Mouse (Mus musculus): Measurements from ENCODE around the gene Aldh3b2. TPM values are rescaled to one million over a fixed set of nuclear protein-coding genes. Genes with fewer than 3 reads are reported as not detected.

Aldh3b2 gene
- 1.8 and 2.1 TPM in 2 replicates for polyA plus RNA-seq (2012; rRNA removed)

GRCm38 (mm10) chr19:3972229-3972628, at the start of gene Aldh3b2:
Aldh3b2 (plus strand) TSS chr19:3972328.

DNA sequence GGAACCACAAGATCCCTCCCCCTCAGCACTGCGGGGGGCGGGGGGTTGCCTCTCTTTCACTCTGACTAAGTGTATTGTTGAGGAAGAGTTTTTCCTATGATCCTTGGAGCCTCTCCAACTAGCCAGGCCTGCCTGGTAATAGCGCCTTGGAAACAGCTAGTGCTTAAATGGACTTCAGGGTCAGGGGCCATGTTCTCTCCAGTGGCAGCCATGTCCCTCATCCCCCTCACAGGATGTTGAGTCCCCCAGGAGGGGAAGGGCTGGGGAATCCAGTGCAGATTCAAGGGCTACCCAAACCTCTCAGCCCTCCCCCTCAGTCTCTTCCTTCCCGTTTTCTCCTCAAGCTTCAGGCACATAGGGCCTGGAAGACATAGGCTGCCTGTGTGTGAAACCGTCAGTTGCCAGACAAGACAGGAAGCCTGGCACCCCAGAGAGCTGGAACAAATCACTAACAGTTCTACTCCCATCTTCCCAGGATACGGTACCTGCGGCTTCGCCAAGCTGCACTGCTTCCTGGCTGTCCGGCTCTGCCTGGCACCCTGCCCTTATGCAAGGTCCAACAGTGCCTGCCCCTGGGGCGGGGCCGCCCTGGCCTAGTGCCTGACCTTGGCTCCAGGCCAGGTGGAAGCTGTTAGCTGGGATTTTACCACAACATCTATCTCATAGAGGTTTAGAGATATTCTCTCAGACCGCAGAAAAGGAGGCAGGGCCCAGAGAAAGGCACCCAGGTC, 42.8 kb upstream of the Aldh3b2 start, which contains the start of gene Aldh3b1:
TSS of gene Aldh3b1 (minus strand) at position 598 of the 731 bp plus-strand sequence.

DNA sequence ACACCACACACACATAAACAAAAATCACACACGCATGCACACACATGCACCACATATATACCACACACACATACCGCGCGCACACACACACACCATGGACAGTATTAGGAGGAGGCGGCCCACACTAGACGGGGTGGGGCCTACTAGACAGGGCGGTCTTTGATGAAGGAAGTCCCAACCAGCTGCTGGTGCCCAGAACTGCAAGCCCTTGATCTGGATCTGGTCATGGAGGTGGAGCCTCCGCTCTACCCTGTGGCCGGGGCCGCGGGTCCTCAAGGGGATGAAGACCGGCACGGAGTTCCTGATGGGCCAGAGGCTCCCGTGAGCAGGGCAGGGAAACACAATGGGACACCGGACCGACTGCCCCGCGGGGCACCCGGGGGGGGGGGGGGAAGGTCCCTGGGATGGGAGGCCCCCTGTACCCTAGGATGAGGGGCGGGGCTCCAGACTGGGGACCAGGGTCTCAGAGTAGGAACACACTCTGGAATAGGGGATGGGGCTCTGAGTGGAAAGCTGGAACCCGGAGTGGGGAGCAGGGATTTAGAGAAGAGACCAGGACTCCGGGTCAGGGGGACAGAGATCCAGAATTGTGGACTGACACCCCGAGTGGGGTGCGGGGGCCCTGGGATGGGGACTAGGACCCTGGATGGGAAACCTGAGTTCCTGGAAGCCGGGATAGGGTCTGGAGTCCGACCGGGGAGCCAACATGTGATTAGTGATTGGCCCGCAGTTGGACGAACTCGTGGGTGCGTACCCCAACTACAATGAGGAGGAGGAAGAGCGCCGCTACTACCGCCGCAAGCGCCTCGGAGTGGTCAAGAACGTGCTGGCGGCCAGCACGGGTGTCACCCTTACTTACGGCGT, 36.9 kb upstream of the Aldh3b2 start, which contains the start of gene Unc93b1:
TSS of gene Unc93b1 (plus strand) at position 155 of the 864 bp plus-strand sequence.

DNA sequence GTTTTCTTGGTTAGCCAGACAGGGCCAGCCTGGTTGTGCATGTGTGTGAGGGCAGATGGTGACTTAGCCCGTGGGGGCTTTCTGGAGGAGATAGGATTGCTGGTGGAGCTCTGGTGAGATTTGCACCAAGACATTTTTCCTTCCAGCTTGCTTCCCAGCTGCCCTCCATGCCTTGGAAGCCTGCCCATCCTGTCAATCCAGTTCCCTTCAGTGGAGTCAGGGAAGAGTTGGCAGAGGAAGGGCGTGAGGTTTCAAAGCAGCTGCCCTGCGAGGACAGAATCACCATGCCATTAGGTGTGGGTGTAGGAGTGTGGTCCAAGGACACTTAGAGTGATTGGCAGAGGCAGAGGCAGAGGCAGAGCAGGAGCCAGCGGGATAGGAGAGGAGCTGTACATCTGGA, 13.7 kb upstream of the Aldh3b2 start, which contains the start of gene Aldh3b3:
TSS of gene Aldh3b3 (plus strand) at position 176 of the 400 bp plus-strand sequence.

DNA sequence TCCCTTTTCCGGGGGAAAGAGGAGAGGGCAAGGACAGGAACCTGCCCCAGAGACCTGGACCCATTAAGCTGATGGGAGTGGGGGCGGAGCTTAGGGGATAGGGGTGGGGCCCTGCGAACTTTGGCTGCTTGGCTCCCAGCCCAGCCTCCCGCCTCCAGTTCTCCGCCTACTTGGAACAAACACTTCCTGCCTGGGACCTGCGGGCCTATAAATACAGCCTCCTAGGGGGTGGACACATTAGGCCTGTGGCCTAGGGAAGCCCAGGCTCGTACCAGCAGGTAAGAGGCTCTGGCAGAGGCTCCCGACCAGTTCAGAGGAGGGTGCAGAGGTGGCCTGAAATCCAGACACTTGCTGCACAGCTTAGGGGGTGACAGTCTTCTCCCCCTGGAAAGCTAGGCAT, 14.2 kb downstream of the Aldh3b2 start, which contains the start of gene Acy3:
TSS of gene Acy3 (plus strand) at position 237 of the 400 bp plus-strand sequence.

GRCm38 (mm10) chr19:3992416-3992815, 20.3 kb downstream of the Aldh3b2 start, which contains the start of gene Tbx10:
Tbx10 (plus strand) TSS chr19:3992752.

GRCm38 (mm10) chr19:4000119-4000900, 28.2 kb downstream of the Aldh3b2 start, which contains the start of the genes Nudt8 and Gm49405:
Nudt8 (plus strand) TSS chr19:4000580.
Gm49405 (plus strand) TSS chr19:4000626.

DNA sequence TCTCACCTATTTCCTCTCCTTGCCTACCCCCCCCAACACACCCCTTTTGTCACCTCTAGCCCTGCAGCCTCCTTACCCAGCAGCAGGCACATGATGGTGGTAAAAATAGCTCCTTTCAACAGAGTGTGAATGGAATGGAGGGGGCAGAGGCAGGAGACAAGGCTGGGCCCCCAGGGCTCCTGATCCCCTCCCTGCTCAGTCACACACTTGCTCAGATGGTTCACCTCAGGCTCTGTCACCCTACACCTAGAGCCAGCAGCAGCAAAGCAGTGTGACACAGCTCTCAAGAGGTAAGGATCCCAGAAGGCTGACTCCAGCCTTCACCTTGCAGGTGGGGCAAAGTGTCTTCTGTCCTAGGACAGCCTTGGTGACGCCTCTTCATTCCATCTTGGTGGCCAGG, 31.0 kb downstream of the Aldh3b2 start, which contains the start of gene Doc2g:
TSS of gene Doc2g (plus strand) at position 202 of the 400 bp plus-strand sequence.

GRCm38 (mm10) chr19:4012432-4013022, 40.4 kb downstream of the Aldh3b2 start, which contains the start of gene Ndufv1:
Ndufv1 (minus strand) TSS chr19:4012806.

Other genes starting within 250 kb of the Aldh3b2 start
- 14.5 and 17.9 TPM in 2 replicates for gene Kmt5b, start 204.9 kb upstream of the Aldh3b2 start, polyA plus RNA-seq (2012; rRNA removed)
- gene Chka, start 120.6 kb upstream of the Aldh3b2 start, polyA plus RNA-seq (2012; rRNA removed) = 104 and 134 TPM in 2 replicates
- 201 and 237 TPM in 2 replicates for gene Tcirg1, start 65.2 kb upstream of the Aldh3b2 start, polyA plus RNA-seq (2012; rRNA removed)
- gene Ndufs8, start 59.6 kb upstream of the Aldh3b2 start, polyA plus RNA-seq (2012; rRNA removed) = 383 and 425 TPM in 2 replicates
- 48.6 and 65.2 TPM in 2 replicates for gene Aldh3b1, start 42.5 kb upstream of the Aldh3b2 start, polyA plus RNA-seq (2012; rRNA removed)
- gene Unc93b1, start 37.1 kb upstream of the Aldh3b2 start, polyA plus RNA-seq (2012; rRNA removed) = 181 and 196 TPM in 2 replicates
- 0.06 and 0.22 TPM in 2 replicates for gene Aldh3b3, start 13.7 kb upstream of the Aldh3b2 start, polyA plus RNA-seq (2012; rRNA removed)
- gene Acy3, start 14.2 kb downstream of the Aldh3b2 start, polyA plus RNA-seq (2012; rRNA removed) = 26.4 and 39.5 TPM in 2 replicates
- gene Tbx10, start 20.4 kb downstream of the Aldh3b2 start, polyA plus RNA-seq (2012; rRNA removed) = not detected in 2 replicates
- gene Nudt8, start 28.3 kb downstream of the Aldh3b2 start, polyA plus RNA-seq (2012; rRNA removed) = 21.4 and 31.4 TPM in 2 replicates
- 2.0 and 3.0 TPM in 2 replicates for gene Gm49405, start 28.3 kb downstream of the Aldh3b2 start, polyA plus RNA-seq (2012; rRNA removed)
- gene Doc2g, start 31.0 kb downstream of the Aldh3b2 start, polyA plus RNA-seq (2012; rRNA removed) = 14.7 and 15.3 TPM in 2 replicates
- gene Ndufv1, start 40.5 kb downstream of the Aldh3b2 start, polyA plus RNA-seq (2012; rRNA removed) = 114 and 130 TPM in 2 replicates
- gene Gstp1, start 65.7 kb downstream of the Aldh3b2 start, polyA plus RNA-seq (2012; rRNA removed) = 602 and 633 TPM in 2 replicates
- gene Gstp2, start 73.7 kb downstream of the Aldh3b2 start, polyA plus RNA-seq (2012; rRNA removed) = 19.2 and 19.7 TPM in 2 replicates
- gene Gstp3, start 87.2 kb downstream of the Aldh3b2 start, polyA plus RNA-seq (2012; rRNA removed) = 0.62 and 1.6 TPM in 2 replicates
- not detected in 2 replicates for gene Cabp2, start 109.2 kb downstream of the Aldh3b2 start, polyA plus RNA-seq (2012; rRNA removed)
- gene Cdk2ap2, start 124.9 kb downstream of the Aldh3b2 start, polyA plus RNA-seq (2012; rRNA removed) = 282 and 353 TPM in 2 replicates
- 140 and 151 TPM in 2 replicates for gene Pitpnm1, start 127.7 kb downstream of the Aldh3b2 start, polyA plus RNA-seq (2012; rRNA removed)
- 123 and 142 TPM in 2 replicates for gene Aip, start 153.5 kb downstream of the Aldh3b2 start, polyA plus RNA-seq (2012; rRNA removed)
- 0.10 and 0.18 TPM in 2 replicates for gene Gpr152, start 167.5 kb downstream of the Aldh3b2 start, polyA plus RNA-seq (2012; rRNA removed)
- gene Cabp4, start 171.7 kb downstream of the Aldh3b2 start, polyA plus RNA-seq (2012; rRNA removed) = 0.06 TPM in 1 of 2 replicates, not detected in the other
- 376 and 395 TPM in 2 replicates for gene Coro1b, start 176.3 kb downstream of the Aldh3b2 start, polyA plus RNA-seq (2012; rRNA removed)
- gene Ptprcap, start 181.3 kb downstream of the Aldh3b2 start, polyA plus RNA-seq (2012; rRNA removed) = 32.6 and 49.4 TPM in 2 replicates
- gene Rps6kb2, start 191.0 kb downstream of the Aldh3b2 start, polyA plus RNA-seq (2012; rRNA removed) = 34.0 and 51.7 TPM in 2 replicates
- 11.3 and 12.2 TPM in 2 replicates for gene Carns1, start 203.2 kb downstream of the Aldh3b2 start, polyA plus RNA-seq (2012; rRNA removed)
- 5.6 and 6.3 TPM in 2 replicates for gene Tbc1d10c, start 219.0 kb downstream of the Aldh3b2 start, polyA plus RNA-seq (2012; rRNA removed)
- gene Ppp1ca, start 219.7 kb downstream of the Aldh3b2 start, polyA plus RNA-seq (2012; rRNA removed) = 485 and 610 TPM in 2 replicates
- 28.8 and 35.2 TPM in 2 replicates for gene Rad9a, start 229.3 kb downstream of the Aldh3b2 start, polyA plus RNA-seq (2012; rRNA removed)
- gene Clcf1, start 241.9 kb downstream of the Aldh3b2 start, polyA plus RNA-seq (2012; rRNA removed) = 39.8 and 49.9 TPM in 2 replicates
- not detected in 2 replicates for gene AC109138.7, start 242.0 kb downstream of the Aldh3b2 start, polyA plus RNA-seq (2012; rRNA removed)